Mouse (Mus musculus): ENCODE results near the gene Zranb3.
"Not testable (repeated sequence)": the region's sequence is repeated elsewhere in the genome, so short reads cannot be mapped to it uniquely, and the experiment has no call there.

The Zranb3 gene

GRCm38 (mm10) chr1:128058625-128059024 lies 44.2 kb downstream of the Zranb3 start:
- DNase-seq, result no peak

- no peak for DNase-seq
Measured at GRCm38 (mm10) chr1:128057269-128057668, 45.6 kb downstream of the Zranb3 start.

GRCm38 (mm10) chr1:128046920-128047319 lies 55.9 kb downstream of the Zranb3 start:
- no peak for DNase-seq

GRCm38 (mm10) chr1:128046455-128046854 lies 56.4 kb downstream of the Zranb3 start:
- no peak for DNase-seq

- no peak for DNase-seq
Measured at GRCm38 (mm10) chr1:128044181-128044580, 58.7 kb downstream of the Zranb3 start.

- DNase-seq, result no peak
Measured at GRCm38 (mm10) chr1:128036296-128036695, 66.6 kb downstream of the Zranb3 start.

GRCm38 (mm10) chr1:128032123-128032522 lies 70.7 kb downstream of the Zranb3 start:
- no peak for DNase-seq

- DNase-seq, result no peak
Measured at GRCm38 (mm10) chr1:128031524-128031923, 71.3 kb downstream of the Zranb3 start.

- DNase-seq, result no peak
Measured at GRCm38 (mm10) chr1:128024363-128025114, 78.3 kb downstream of the Zranb3 start.

GRCm38 (mm10) chr1:128020001-128020770 lies 82.7 kb downstream of the Zranb3 start:
- no peak for DNase-seq

GRCm38 (mm10) chr1:128016035-128016492 lies 86.8 kb downstream of the Zranb3 start:
- DNase-seq, result no peak

- DNase-seq, result no peak
Measured at GRCm38 (mm10) chr1:128013698-128014386, 89.0 kb downstream of the Zranb3 start.

- no peak for DNase-seq
Measured at GRCm38 (mm10) chr1:128009751-128010150, 93.1 kb downstream of the Zranb3 start.

GRCm38 (mm10) chr1:128006042-128006600 lies 96.7 kb downstream of the Zranb3 start:
- DNase-seq, result not testable (repeated sequence)

- DNase-seq, result no peak
Measured at GRCm38 (mm10) chr1:128004371-128004720, 98.5 kb downstream of the Zranb3 start.

- DNase-seq, result no peak
Measured at GRCm38 (mm10) chr1:128003712-128004370, 99.0 kb downstream of the Zranb3 start.

GRCm38 (mm10) chr1:128002159-128002558 lies 100.7 kb downstream of the Zranb3 start:
- no peak for DNase-seq

GRCm38 (mm10) chr1:128000931-128001330 lies 101.9 kb downstream of the Zranb3 start:
- not testable (repeated sequence) for DNase-seq

GRCm38 (mm10) chr1:127993892-127994291 lies 109.0 kb downstream of the Zranb3 start:
- DNase-seq, result no peak

GRCm38 (mm10) chr1:127989876-127990731 lies 112.7 kb downstream of the Zranb3 start:
- peak; percentile 57 to 58 for DNase-seq

GRCm38 (mm10) chr1:127989387-127989786 lies 113.5 kb downstream of the Zranb3 start:
- no peak for DNase-seq

GRCm38 (mm10) chr1:127988246-127988645 lies 114.6 kb downstream of the Zranb3 start:
- no peak for DNase-seq
